Mouse (Mus musculus) midbrain, embryonic 10.5 days (tissue): ENCODE results near the gene Pdzk1ip1. TPM values are rescaled to one million over a fixed set of nuclear protein-coding genes. Genes with fewer than 3 reads are reported as not detected.

ENCODE experiments used
- DNase-seq: peaks from one replicate; pipeline ENCODE4 v3.0.0-alpha.2; 2017; ENCODE audit warnings: low spot score
- H3K27ac ChIP-seq: fragments of 300-500 bp; sonication (generic); replicated peaks from 2 replicates; pipeline ENCODE4 v1.5.1; 2016; ENCODE audit warnings: mild to moderate bottlenecking
- H3K27me3 ChIP-seq: fragments of 300-500 bp; sonication (generic); 2 replicates; pipeline ENCODE4 v1.6.1; 2016; ENCODE audit warnings: low read depth, mild to moderate bottlenecking; ENCODE audit not compliant: poor library complexity, severe bottlenecking
- H3K36me3 ChIP-seq: fragments of 300-500 bp; sonication (generic); 2 replicates; pipeline ENCODE4 v1.6.1; 2016; ENCODE audit warnings: mild to moderate bottlenecking, moderate library complexity
- H3K4me1 ChIP-seq: fragments of 300-500 bp; sonication (generic); 2 replicates; pipeline ENCODE4 v1.6.1; 2016
- H3K4me3 ChIP-seq: fragments of 300-500 bp; sonication (generic); 2 replicates; pipeline ENCODE4 v1.5.1; 2016; ENCODE audit warnings: mild to moderate bottlenecking, moderate library complexity
- H3K9me3 ChIP-seq: fragments of 300-500 bp; sonication (generic); replicated peaks from 2 replicates; pipeline ENCODE4 v1.6.1; 2016; ENCODE audit warnings: mild to moderate bottlenecking
- WGBS: fragments of 180-500 bp; shearing (Covaris S2); methylation state at CpG from one replicate; pipeline ENCODE4 v1.1.7; 2016; 5-methylcytosine and 5-hydroxymethylcytosine counted together
- polyA plus RNA-seq: library from polyadenylated mRNA; unstranded; fragments of >200 nt; fragmentation: Nextera tagmentation; extraction: Ambion mirVana; gene quantifications from 2 replicates; pipeline ENCODE4 v1.2.1, GENCODE M21; 2016

The Pdzk1ip1 gene
- polyA plus RNA-seq = 7.9 and 9.5 TPM in 2 replicates

DNA sequence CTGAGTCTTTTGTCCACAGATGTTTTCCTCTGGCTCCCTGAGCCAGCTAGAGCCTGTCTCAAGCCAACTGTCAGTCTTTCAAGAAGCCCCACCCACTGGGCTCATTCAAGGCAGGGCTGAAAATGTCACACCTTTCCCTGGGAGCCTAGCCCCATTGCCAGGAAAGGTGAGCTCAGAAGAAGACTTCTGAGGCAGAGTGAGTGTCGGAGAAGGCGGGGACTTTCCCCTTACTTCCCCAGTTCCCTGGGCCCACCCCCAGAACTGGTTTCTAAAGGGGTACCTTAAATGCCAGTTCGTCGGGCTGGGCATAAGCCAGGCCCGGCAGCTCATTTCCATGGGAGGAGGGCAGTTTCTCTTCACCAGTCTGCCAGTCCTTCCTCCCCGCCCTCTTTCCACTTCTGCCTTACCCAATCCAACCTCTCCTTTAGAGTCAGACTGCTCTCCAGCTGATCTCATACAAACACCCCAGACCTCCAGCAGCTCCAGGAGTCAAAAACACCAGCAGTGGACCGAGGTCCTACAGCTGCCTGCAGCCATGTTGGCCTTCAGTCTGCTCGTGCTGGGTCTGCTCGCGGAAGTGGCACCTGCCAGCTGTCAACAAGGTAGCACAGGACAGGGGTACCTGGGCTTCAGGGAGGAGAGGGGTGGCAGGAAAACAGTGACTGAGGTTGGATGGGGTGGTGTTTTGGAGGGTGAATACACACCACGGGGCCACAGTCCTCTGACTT, at the start of gene Pdzk1ip1:
TSS of gene Pdzk1ip1 (plus strand) at position 98 of the 728 bp plus-strand sequence.
- Histone ChIP-seq H3K36me3 (no peaks in the 10 kb centered on the region), H3K4me3 (no peak within 1 kb of the TSS), H3K4me1 (peaks cover 3% of the 10 kb centered on the region; the same call in 1 of the 2 replicates), H3K27me3 (peaks cover 71% of the 10 kb centered on the region), H3K27ac (no peak within 1 kb of the TSS; the same call in 1 of the 2 replicates), H3K9me3 (no peaks in the 10 kb centered on the region)
- WGBS = 29% methylated on average over 11 of the region's 11 CpGs
- no peak for DNase-seq

DNA sequence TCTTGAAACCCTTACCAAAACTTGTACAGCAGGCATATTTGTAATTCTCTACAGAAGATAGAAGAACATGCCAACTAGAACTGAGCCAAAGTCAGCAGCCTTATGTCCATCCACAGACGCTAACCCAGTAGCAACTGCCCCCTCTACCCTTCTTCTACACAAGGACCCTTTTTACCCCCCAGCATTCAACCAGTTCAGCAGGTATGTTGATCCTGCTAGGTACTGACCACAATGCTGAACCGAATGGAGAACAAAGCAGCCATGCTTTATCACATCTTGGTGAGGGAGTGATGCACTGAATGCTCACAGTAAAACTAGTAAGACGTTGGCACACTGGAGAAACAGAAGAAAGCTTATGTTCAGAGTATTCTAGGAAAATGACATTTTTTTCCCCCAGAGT, 42.9 kb upstream of the Pdzk1ip1 start:
- WGBS = 79% methylated on average over 3 of the region's 3 CpGs
- DNase-seq = no peak

DNA sequence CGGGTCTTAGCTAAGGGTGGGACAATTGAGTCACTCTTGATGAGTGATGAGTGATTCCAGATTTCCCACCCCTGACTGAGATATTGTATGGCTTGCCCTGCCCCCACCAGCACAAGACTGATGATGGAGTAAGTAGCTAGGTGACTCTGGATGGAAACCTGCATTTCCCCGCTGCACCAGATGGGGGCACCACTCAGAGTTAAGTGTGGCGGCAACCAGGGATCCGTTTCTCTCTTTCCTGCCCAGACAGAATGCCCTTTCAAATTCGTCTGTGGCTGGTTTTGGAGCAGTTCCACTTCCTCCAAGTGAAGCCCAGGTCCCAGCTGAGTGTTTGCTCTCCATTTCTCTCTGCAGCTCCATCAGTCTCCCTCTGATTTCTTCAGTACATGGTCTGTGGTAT, 40.8 kb upstream of the Pdzk1ip1 start:
- peak; percentile 67 for DNase-seq
- H3K27me3 ChIP-seq = peaks cover 53% of the 10 kb centered on the region
- H3K4me3 ChIP-seq = no peak overlapping the region
- H3K27ac ChIP-seq = no peak overlapping the region
- peaks cover 5% of the 10 kb centered on the region for H3K4me1 ChIP-seq
- H3K36me3 ChIP-seq = peaks cover 11% of the 10 kb centered on the region
- no peaks in the 10 kb centered on the region for H3K9me3 ChIP-seq
- 5% methylated on average over 5 of the region's 5 CpGs for WGBS

More for the DNA sequence above, 42.9 kb upstream of the Pdzk1ip1 start:
- peaks cover 32% of the 10 kb centered on the region for H3K27me3 ChIP-seq
- no peaks in the 10 kb centered on the region for H3K4me1 ChIP-seq
- H3K27ac ChIP-seq = no peak overlapping the region
- no peak overlapping the region for H3K4me3 ChIP-seq
- H3K36me3 ChIP-seq = peaks cover 32% of the 10 kb centered on the region
- no peaks in the 10 kb centered on the region for H3K9me3 ChIP-seq

DNA sequence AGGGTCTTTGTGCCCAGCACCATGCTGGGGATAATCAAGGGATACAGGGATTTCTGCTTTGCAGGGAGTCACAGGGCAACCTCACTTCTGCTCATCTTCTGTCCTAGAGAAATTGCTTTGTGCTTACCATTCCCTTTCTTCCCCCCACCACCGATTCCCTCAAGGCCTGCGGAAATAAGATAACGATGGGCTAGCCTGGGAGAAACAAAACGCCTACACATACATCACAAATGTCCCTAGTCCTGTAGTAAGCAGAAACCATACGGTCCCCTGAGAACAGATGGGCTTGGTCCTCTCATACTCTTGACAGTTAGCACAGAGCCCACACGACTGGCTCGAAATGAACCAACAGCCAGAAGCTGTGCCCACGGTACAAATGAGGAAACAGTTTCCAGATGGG, 40.3 kb upstream of the Pdzk1ip1 start:
- Histone ChIP-seq H3K9me3 (no peaks in the 10 kb centered on the region), H3K27me3 (peaks cover 57% of the 10 kb centered on the region), H3K36me3 (peaks cover 6% of the 10 kb centered on the region), H3K27ac (no peak overlapping the region), H3K4me1 (peaks cover 8% of the 10 kb centered on the region), H3K4me3 (no peak overlapping the region)
- DNase-seq = no peak
- WGBS = 72% methylated on average over 8 of the region's 8 CpGs

DNA sequence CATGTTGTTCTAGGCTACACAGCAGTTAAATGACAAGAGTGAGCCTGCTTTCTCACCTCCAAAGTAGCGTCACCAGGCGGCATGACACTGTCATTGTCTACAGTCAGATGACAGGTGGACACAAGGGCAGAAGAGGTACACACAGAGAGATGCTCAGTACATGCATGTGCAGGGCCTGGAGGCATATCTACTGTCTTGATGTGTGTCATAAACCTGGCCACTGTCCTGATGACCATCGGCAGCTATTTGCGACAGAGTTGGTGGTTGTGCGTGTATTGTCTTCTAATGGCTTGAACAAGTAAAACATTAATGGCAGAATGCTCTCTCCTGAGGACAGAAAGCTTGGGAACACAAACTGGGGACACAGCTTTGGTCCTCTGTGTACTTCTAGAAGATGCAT, 37.3 kb upstream of the Pdzk1ip1 start:
- Histone ChIP-seq H3K4me1 (peaks cover 11% of the 10 kb centered on the region), H3K27me3 (peaks cover 88% of the 10 kb centered on the region), H3K36me3 (no peaks in the 10 kb centered on the region), H3K9me3 (no peaks in the 10 kb centered on the region), H3K27ac (no peak overlapping the region), H3K4me3 (no peak overlapping the region)
- 76% methylated on average over 5 of the region's 5 CpGs for WGBS
- no peak for DNase-seq

DNA sequence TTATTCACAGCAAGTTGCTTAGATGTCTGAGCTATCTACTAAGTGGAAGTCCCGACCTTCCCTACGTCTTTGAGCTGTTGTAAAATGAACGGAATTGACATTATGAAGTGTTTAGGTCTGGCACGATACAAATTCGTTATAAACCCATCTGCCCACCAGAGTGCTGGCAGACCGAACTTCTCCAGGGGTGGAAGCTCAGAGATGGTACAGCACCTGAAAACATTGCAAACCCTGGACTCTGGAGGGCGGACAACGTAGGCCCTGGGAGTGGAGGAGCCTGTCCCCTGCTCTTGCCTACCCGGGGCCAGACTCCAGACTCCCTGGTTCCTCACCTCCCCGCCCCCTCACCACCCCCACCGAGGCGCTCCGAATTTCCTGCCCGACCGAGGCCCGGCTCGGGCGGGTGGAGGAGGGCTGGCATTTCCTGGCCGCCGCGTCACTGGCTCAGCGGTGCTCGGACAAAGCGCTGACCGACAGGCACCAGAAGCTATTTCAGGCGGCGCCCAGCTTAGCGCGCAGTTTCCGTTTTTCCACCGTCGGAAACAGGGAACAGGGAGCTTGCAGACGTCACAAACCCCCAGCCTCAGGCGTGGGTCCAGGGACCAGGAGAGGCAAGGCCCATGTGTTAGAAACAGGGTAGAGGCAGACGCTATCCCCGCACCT, 36.0 kb upstream of the Pdzk1ip1 start:
- peak overlapping the region; percentile 43 for H3K4me3 ChIP-seq
- DNase-seq = peak; percentile 71
- no peaks in the 10 kb centered on the region for H3K9me3 ChIP-seq
- H3K4me1 ChIP-seq = peaks cover 23% of the 10 kb centered on the region
- H3K27me3 ChIP-seq = peaks cover 100% of the 10 kb centered on the region
- peak overlapping the region; percentile 38 for H3K27ac ChIP-seq
- no peaks in the 10 kb centered on the region for H3K36me3 ChIP-seq
- under 1% methylated on average over 36 of the region's 36 CpGs for WGBS

DNA sequence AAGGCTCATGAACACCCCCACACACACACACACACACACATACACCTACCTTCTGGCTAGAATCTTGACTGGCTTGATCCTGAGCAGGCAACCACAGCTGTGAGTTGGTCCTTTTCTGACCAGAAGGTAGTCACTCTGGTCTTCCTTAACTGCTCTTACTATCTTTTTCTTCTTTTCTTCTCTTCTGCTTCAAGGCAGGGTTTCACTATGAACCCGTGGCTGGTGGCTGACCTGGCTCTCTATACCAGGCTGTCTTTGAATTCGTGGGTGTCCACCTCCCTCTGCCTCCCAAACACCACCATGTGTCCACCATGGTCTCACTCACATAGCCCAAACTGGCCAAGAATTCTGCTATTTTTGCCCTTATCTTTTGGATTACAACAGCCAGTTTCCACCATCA, 33.5 kb upstream of the Pdzk1ip1 start:
- 2% methylated on average over 2 of the region's 2 CpGs for WGBS
- H3K27ac ChIP-seq = no peak overlapping the region
- no peaks in the 10 kb centered on the region for H3K36me3 ChIP-seq
- peaks cover 26% of the 10 kb centered on the region for H3K4me1 ChIP-seq
- DNase-seq = peak; percentile 18
- H3K27me3 ChIP-seq = peaks cover 100% of the 10 kb centered on the region
- no peak overlapping the region for H3K4me3 ChIP-seq
- H3K9me3 ChIP-seq = no peaks in the 10 kb centered on the region

DNA sequence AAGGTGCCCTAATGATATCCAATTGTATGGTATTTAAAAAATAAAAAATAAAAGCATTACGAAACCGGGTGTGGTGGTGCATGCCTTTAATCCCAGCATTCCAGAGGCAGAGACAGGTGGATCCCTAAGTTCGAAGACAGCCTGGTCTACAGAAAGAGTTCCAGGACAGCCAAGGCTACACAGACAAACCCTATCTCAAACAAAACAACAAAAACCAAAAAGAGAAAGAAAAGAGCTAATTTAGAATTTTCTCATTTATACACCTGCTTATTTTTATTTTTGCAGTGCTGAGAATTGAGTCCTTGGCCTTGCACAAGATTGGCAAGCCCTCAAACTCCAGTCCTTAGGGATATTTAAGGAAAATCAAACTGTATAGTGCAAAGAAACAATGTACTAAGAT, 32.8 kb upstream of the Pdzk1ip1 start:
- Histone ChIP-seq H3K9me3 (no peaks in the 10 kb centered on the region), H3K4me3 (no peak overlapping the region), H3K27me3 (peaks cover 100% of the 10 kb centered on the region), H3K27ac (no peak overlapping the region), H3K36me3 (no peaks in the 10 kb centered on the region), H3K4me1 (peaks cover 26% of the 10 kb centered on the region)
- no peak for DNase-seq
- WGBS = 15% methylated on average over 3 of the region's 3 CpGs

DNA sequence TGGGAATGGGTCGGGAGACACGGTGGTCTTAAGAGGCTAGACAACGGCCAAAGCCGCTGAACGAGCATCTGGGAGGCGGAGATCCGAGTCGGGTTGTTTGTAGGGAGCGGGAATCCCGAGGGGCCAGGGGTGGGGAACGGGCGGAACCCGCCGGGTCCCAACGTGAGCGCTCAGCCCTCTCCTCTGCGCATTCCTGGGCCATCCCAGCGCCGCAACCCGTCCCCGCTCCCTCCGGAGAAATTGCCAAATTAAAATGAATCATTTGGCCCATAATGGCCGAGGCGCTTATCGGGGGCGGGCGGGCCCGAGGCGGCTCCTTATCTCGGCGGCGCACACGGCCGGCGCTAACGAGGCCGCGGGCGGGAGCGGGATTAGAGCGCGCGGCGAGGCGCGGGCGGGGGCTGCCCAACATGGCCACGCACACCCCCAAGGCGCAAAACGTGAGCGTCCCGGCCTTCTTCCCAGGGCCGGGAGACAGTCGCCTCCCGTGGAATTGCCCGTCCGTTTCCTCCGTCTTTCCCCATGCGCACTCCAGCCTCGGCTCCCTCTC, 32.1 kb upstream of the Pdzk1ip1 start, which contains the start of gene Tal1:
TSS of gene Tal1 (plus strand) at position 56 of the 550 bp plus-strand sequence.
- DNase-seq = peak; percentile 76
- WGBS = under 1% methylated on average over 60 of the region's 60 CpGs
- peak within 1 kb of the TSS; percentile 52 for H3K4me3 ChIP-seq
- H3K27me3 ChIP-seq = peaks cover 100% of the 10 kb centered on the region
- no peaks in the 10 kb centered on the region for H3K9me3 ChIP-seq
- H3K27ac ChIP-seq = peak within 1 kb of the TSS; percentile 82
- peaks cover 26% of the 10 kb centered on the region for H3K4me1 ChIP-seq
- H3K36me3 ChIP-seq = no peaks in the 10 kb centered on the region

DNA sequence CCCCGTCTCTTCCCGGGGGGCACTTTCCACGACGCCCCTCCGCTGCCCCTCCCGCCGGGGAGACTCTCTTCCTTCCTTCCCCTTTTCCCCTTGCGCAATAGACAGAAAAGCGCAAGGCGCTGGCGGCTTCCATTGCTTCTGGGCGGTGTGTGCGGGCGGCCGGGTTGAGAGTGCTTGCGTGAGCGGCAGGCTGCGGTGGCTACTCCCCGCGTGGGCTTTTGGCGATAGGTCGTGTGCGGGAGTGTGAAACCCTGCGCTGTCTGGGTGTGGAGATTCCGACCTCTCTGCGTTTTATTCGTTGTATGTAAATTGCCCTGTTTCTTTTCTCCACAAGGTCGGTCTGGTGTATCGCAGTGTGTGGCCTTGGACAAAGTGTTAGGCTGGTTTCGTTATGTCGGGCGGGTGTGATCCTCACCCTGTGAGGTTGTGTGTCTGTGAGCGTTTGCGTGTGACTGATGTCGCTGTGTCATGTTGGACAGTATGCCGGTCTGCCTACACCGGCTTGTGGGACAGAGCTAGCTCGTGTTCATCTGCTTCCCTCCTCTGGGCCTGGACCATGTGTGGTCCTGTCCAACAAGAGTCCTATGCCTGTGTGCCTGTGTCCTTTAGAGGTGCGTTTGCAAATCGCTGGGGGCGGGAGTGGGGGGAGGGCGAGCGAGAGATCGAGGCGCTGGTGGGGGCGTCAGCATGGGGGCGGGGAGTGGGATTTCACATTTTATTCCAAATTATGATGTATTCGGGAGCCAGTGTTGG, 31.4 kb upstream of the Pdzk1ip1 start:
- Histone ChIP-seq H3K9me3 (no peaks in the 10 kb centered on the region), H3K4me1 (peaks cover 26% of the 10 kb centered on the region)

DNA sequence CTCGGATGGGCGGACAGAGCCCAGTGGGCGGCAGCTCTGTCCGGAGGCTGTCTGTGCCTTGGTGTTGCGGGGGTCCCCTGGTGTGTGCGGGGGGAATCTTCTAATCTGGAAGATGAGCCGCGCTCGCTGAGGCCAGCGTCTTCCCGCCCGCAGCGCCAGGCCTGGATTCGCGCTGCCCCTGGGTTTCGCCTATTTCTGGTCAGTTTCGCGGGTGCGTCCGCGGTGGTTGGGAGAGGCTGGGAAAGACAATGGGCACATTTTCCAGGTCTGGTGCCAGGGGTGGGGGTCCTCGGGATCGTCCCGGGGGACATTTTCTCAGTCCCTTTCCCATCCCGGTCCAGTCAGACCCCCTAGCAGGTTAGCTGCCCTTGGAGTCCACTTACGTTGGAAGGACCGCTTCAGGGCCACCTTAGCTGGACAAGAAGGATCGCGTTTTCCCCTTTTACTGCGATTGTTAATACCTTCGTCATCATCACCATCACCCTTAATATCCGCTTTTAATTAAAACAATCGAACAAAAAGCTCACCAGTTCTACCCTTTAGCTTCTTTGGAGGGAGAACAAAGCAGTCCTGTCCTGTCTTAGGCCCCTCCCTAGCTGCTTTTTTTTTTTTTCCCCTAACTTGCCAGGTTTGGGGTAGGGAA, 30.7 kb upstream of the Pdzk1ip1 start:
- peak; percentile 74 for DNase-seq

More for the DNA sequence above, 31.4 kb upstream of the Pdzk1ip1 start:
- DNase-seq = peak; percentile 77
- under 1% methylated on average over 47 of the region's 48 CpGs for WGBS
- Histone ChIP-seq H3K36me3 (no peaks in the 10 kb centered on the region), H3K27ac (peak overlapping the region; percentile 82), H3K27me3 (peaks cover 100% of the 10 kb centered on the region), H3K4me3 (peak overlapping the region; percentile 52)

DNA sequence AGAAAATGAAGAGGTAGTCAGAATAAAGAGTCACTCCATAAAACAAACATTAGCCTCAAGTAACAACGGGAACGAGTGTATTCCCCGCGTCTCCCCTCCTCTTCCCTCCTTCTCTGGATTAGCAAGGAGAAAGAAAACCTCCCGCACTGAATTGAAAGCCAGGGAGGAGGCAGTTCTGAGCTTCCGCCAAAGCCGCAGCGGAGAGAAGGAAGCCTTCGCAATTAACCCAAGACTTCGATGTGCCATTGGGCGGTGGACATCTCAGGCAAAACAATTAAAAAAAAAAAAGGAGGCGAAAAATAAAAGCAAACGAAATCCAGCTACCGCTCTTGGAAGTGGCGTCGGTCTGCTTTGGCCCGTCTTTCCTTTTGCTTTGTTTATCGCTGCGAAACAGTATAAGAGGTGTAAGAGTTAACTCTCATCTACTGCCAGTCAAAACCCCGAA, 30.2 kb upstream of the Pdzk1ip1 start:
- WGBS = under 1% methylated on average over 20 of the region's 20 CpGs
- Histone ChIP-seq H3K36me3 (no peaks in the 10 kb centered on the region), H3K9me3 (no peaks in the 10 kb centered on the region), H3K27me3 (peaks cover 100% of the 10 kb centered on the region), H3K4me1 (peaks cover 30% of the 10 kb centered on the region), H3K4me3 (peak overlapping the region; percentile 52), H3K27ac (peak overlapping the region; percentile 82)
- DNase-seq = peak; percentile 49

More for the DNA sequence above, 30.7 kb upstream of the Pdzk1ip1 start:
- H3K36me3 ChIP-seq = no peaks in the 10 kb centered on the region
- peaks cover 100% of the 10 kb centered on the region for H3K27me3 ChIP-seq
- peak overlapping the region; percentile 52 for H3K4me3 ChIP-seq
- H3K27ac ChIP-seq = peak overlapping the region; percentile 82
- under 1% methylated on average over 33 of the region's 33 CpGs for WGBS
- peaks cover 26% of the 10 kb centered on the region for H3K4me1 ChIP-seq
- H3K9me3 ChIP-seq = no peaks in the 10 kb centered on the region
